Mouse (Mus musculus): ENCODE results near the gene Pyy. TPM values are rescaled to one million over a fixed set of nuclear protein-coding genes. Genes with fewer than 3 reads are reported as not detected.

Pyy gene
- polyA plus RNA-seq, 1 experiment, result not detected

GRCm38 (mm10) chr11:102096887-102097391, 10.7 kb downstream of the Pyy start:
- H3K27ac ChIP-seq (ENCODE audit: insufficient read depth, low read length), result no peak overlapping the region
- TF ChIP-seq POLR2A (IDR thresholded peaks at IDR 0.05; ENCODE audit: low read depth, low read length), result peak; percentile 43; the same call in 1 of the 2 replicates
- peak; percentile 43 for TF ChIP-seq CTCF (IDR thresholded peaks at IDR 0.05; ENCODE audit: borderline replicate concordance, insufficient read depth, low read length)
- H3K4me1 ChIP-seq (ENCODE audit: control insufficient read depth, insufficient read depth, low read length), result no peaks in the 10 kb centered on the region
- no peak overlapping the region for H3K4me3 ChIP-seq (ENCODE audit: insufficient read depth, low read length)

GRCm38 (mm10) chr11:102096446-102096845, 11.2 kb downstream of the Pyy start:
- Histone ChIP-seq H3K4me3 (ENCODE audit: insufficient read depth, low read length) (no peak overlapping the region), H3K27ac (ENCODE audit: insufficient read depth, low read length) (no peak overlapping the region), H3K4me1 (ENCODE audit: control insufficient read depth, insufficient read depth, low read length) (no peaks in the 10 kb centered on the region)
- TF ChIP-seq POLR2A (IDR thresholded peaks at IDR 0.05; ENCODE audit: low read depth, low read length) (no peak), CTCF (IDR thresholded peaks at IDR 0.05; ENCODE audit: borderline replicate concordance, insufficient read depth, low read length) (no peak)

GRCm38 (mm10) chr11:102095676-102096075, 12.0 kb downstream of the Pyy start:
- no peak overlapping the region for H3K27ac ChIP-seq (ENCODE audit: insufficient read depth, low read length)
- H3K4me3 ChIP-seq (ENCODE audit: insufficient read depth, low read length), result no peak overlapping the region
- H3K4me1 ChIP-seq (ENCODE audit: control insufficient read depth, insufficient read depth, low read length), result no peaks in the 10 kb centered on the region
- TF ChIP-seq CTCF (IDR thresholded peaks at IDR 0.05; ENCODE audit: borderline replicate concordance, insufficient read depth, low read length) (no peak), POLR2A (IDR thresholded peaks at IDR 0.05; ENCODE audit: low read depth, low read length) (no peak)

- Histone ChIP-seq H3K4me3 (ENCODE audit: insufficient read depth, low read length) (peak overlapping the region; percentile 62), H3K27ac (ENCODE audit: insufficient read depth, low read length) (peak overlapping the region; percentile 24), H3K4me1 (ENCODE audit: control insufficient read depth, insufficient read depth, low read length) (no peaks in the 10 kb centered on the region)
- no peak for TF ChIP-seq CTCF (IDR thresholded peaks at IDR 0.05; ENCODE audit: borderline replicate concordance, insufficient read depth, low read length)
- peak; percentile 55; the same call in 1 of the 2 replicates for TF ChIP-seq POLR2A (IDR thresholded peaks at IDR 0.05; ENCODE audit: low read depth, low read length)
These were observed 18.4 kb downstream of the Pyy start for GRCm38 (mm10) chr11:102089088-102089808.

DNA sequence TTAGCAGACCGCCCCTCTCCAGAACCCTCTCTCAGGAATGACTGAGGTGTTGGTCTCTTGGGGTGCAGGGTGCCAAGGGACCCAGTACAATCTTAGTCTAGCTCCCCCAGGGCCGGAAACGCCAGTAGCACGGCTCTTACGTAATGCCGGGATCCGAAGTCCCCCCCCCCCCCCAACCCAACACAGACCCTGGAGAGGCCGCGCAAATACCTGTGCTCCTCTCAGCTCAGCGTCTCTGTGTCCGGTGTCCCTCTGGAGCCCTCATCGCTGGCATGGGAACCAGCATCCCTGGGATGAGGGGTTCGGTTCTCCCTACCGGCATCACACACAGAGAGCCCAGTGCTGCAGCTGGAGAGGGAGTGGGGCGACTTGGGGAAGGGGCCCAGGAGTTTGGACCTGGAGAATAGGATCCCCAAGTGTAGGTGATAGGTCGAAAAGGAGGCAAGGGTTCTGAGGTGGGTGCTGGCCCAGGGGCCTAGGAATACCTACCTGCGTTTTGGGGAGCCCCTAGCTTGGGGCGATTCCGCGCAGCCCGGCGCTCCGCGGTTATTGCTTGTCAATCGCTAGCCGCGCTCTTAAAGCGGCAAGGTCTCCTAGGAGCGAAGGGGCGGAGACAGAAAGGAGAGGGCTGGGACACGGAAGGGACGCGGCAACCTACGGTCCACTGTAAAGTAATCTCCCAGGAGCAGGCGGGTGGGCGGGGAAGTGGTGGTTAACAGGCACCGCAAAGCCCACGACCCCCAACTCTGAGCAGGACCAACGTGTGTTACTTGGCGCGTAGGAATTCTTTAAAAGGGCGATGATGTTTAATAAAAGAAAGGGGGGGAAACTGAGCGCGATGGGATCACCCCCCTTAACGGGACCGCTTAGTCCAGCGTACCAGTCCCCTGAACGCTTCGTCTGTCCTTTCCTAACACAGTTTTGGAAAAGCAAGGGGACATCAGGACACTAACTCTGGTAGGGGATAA, 19.4 kb downstream of the Pyy start, which contains the start of gene Mpp2:
Gene Mpp2, minus strand, starts transcription at position 585 of the 968 bp plus-strand sequence.
- no peaks in the 10 kb centered on the region for H3K4me1 ChIP-seq (ENCODE audit: control insufficient read depth, insufficient read depth, low read length)

GRCm38 (mm10) chr11:102087081-102087751, 20.4 kb downstream of the Pyy start:
- Histone ChIP-seq H3K27ac (ENCODE audit: insufficient read depth, low read length) (peak overlapping the region; percentile 64), H3K4me3 (ENCODE audit: insufficient read depth, low read length) (peak overlapping the region; percentile 62), H3K4me1 (ENCODE audit: control insufficient read depth, insufficient read depth, low read length) (no peaks in the 10 kb centered on the region)
- TF ChIP-seq CTCF (IDR thresholded peaks at IDR 0.05; ENCODE audit: borderline replicate concordance, insufficient read depth, low read length) (no peak), POLR2A (IDR thresholded peaks at IDR 0.05; ENCODE audit: low read depth, low read length) (peak; percentile 29; the same call in 1 of the 2 replicates)

More for the DNA sequence above, 19.4 kb downstream of the Pyy start, which contains the start of gene Mpp2:
- TF ChIP-seq POLR2A (IDR thresholded peaks at IDR 0.05; ENCODE audit: low read depth, low read length) (peak; percentile 61), CTCF (IDR thresholded peaks at IDR 0.05; ENCODE audit: borderline replicate concordance, insufficient read depth, low read length) (no peak)
- Histone ChIP-seq H3K4me3 (ENCODE audit: insufficient read depth, low read length) (peak within 1 kb of the TSS; percentile 62), H3K27ac (ENCODE audit: insufficient read depth, low read length) (peak within 1 kb of the TSS; percentile 64)

DNA sequence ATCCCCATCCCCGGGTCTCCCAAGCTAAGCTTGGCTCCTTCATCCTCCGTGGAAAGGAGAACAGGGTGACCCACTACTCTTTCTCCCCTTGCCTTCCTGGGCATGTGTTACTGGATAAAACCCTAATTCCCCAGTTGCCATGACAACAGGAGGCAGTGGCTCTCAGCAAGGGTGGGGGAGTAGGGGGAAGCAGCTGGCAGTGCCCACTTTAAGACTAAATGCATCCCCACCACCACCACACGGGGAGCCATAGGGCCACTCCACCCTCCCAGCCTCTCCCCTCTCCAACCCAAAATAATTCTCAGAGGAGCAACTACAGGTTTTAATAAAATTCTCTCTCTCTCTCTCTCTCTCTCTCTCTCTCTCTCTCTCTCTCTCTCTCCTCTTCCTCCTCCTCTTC, 21.3 kb downstream of the Pyy start:
- H3K4me3 ChIP-seq (ENCODE audit: insufficient read depth, low read length), result no peak overlapping the region
- TF ChIP-seq CTCF (IDR thresholded peaks at IDR 0.05; ENCODE audit: borderline replicate concordance, insufficient read depth, low read length) (no peak), POLR2A (IDR thresholded peaks at IDR 0.05; ENCODE audit: low read depth, low read length) (no peak)
- H3K4me1 ChIP-seq (ENCODE audit: control insufficient read depth, insufficient read depth, low read length), result no peaks in the 10 kb centered on the region
- no peak overlapping the region for H3K27ac ChIP-seq (ENCODE audit: insufficient read depth, low read length)

DNA sequence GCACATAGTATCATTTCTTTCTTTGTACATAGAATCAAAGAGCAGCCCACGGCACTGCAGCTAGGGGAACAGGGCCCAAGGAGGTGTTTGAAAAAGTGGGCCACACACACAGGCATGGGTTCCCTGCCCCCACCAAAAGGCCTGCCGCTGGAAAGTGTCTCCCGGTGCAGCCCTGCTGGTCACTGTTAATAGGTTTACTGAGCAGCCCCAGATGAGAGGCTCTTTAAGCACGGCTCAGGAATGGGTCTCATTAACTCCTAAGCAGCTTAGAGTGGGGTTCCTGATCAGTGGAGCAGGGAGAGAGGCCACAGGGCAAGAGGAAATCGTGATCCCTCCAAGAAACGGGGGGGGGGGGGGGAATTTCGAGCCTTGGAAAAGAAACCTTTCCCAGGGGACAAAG, 23.5 kb downstream of the Pyy start:
- Histone ChIP-seq H3K4me3 (ENCODE audit: insufficient read depth, low read length) (no peak overlapping the region), H3K4me1 (ENCODE audit: control insufficient read depth, insufficient read depth, low read length) (no peaks in the 10 kb centered on the region), H3K27ac (ENCODE audit: insufficient read depth, low read length) (no peak overlapping the region)
- TF ChIP-seq CTCF (IDR thresholded peaks at IDR 0.05; ENCODE audit: borderline replicate concordance, insufficient read depth, low read length), result no peak
- no peak for TF ChIP-seq POLR2A (IDR thresholded peaks at IDR 0.05; ENCODE audit: low read depth, low read length)

GRCm38 (mm10) chr11:102083193-102083592, 24.4 kb downstream of the Pyy start:
- Histone ChIP-seq H3K4me1 (ENCODE audit: control insufficient read depth, insufficient read depth, low read length) (no peaks in the 10 kb centered on the region), H3K27ac (ENCODE audit: insufficient read depth, low read length) (no peak overlapping the region), H3K4me3 (ENCODE audit: insufficient read depth, low read length) (no peak overlapping the region)
- no peak for TF ChIP-seq CTCF (IDR thresholded peaks at IDR 0.05; ENCODE audit: borderline replicate concordance, insufficient read depth, low read length)
- no peak for TF ChIP-seq POLR2A (IDR thresholded peaks at IDR 0.05; ENCODE audit: low read depth, low read length)
